Mouse (Mus musculus) lung, postnatal 0 days (tissue): ENCODE data around the gene Ugt1a9. TPM values are rescaled to one million over a fixed set of nuclear protein-coding genes. Genes with fewer than 3 reads are reported as not detected.

Experiments used
- ATAC-seq: fragments of 200-750 bp; cut with Nextera tagmentation; 2 replicates; pipeline ENCODE4 v1.8.0; 2017; ENCODE audit warnings: moderate library complexity
- DNase-seq: peaks from one replicate; pipeline ENCODE4 v3.0.0-alpha.2; 2016; ENCODE audit warnings: low spot score
- H3K27ac ChIP-seq: fragments of 300-500 bp; sonication (generic); 2 replicates; pipeline ENCODE4 v1.5.1; 2014; ENCODE audit warnings: antibody characterized with exemption, mild to moderate bottlenecking, low read length, mixed read lengths
- H3K27me3 ChIP-seq: fragments of 300-500 bp; sonication (generic); replicated peaks from 2 replicates; pipeline ENCODE4 v1.6.1; 2014; ENCODE audit warnings: low read length, mixed read lengths; ENCODE audit not compliant: insufficient read depth
- H3K36me3 ChIP-seq: fragments of 300-500 bp; sonication (generic); 2 replicates; pipeline ENCODE4 v1.6.1; 2014; ENCODE audit warnings: low read length, mixed read lengths; ENCODE audit not compliant: insufficient read depth
- H3K4me1 ChIP-seq: fragments of 300-500 bp; sonication (generic); 2 replicates; pipeline ENCODE4 v1.6.1; 2014; ENCODE audit warnings: antibody characterized with exemption, low read depth, low read length, mixed read lengths; ENCODE audit not compliant: insufficient read depth
- H3K4me2 ChIP-seq: fragments of 300-500 bp; sonication (generic); replicated peaks from 2 replicates; pipeline ENCODE4 v1.6.1; 2014; ENCODE audit warnings: low read depth, mild to moderate bottlenecking, low read length, moderate library complexity, mixed read lengths
- H3K4me3 ChIP-seq: fragments of 300-500 bp; sonication (generic); 2 replicates; pipeline ENCODE4 v1.5.1; 2014; ENCODE audit warnings: low read depth, low read length
- H3K9ac ChIP-seq: fragments of 300-500 bp; sonication (generic); replicated peaks from 2 replicates; pipeline ENCODE4 v1.6.1; 2014; ENCODE audit warnings: low read depth, mild to moderate bottlenecking
- H3K9me3 ChIP-seq: fragments of 300-500 bp; sonication (generic); 2 replicates; pipeline ENCODE4 v1.6.1; 2016; ENCODE audit warnings: low read length, mixed read lengths
- CTCF ChIP-seq: IDR thresholded peaks from 2 replicates; pipeline ENCODE4 v1.5.1; 2016; ENCODE audit warnings: antibody characterized with exemption, mild to moderate bottlenecking
- EP300 ChIP-seq: IDR thresholded peaks from 2 replicates; pipeline ENCODE4 v1.6.1; 2016; ENCODE audit warnings: antibody characterized with exemption, mild to moderate bottlenecking, control low read depth
- WGBS: fragments of 180-500 bp; shearing (Covaris S2); extraction: QIAGEN DNeasy Blood & Tissue Kit; methylation state at CpG from one replicate; pipeline ENCODE4 v1.1.7; 2014; 5-methylcytosine and 5-hydroxymethylcytosine counted together
- polyA plus RNA-seq: library from polyadenylated mRNA; unstranded; fragments of >200 nt; fragmentation: Nextera tagmentation; extraction: Ambion mirVana; gene quantifications from 2 replicates; pipeline ENCODE4 v1.2.1, GENCODE M21; 2015

The Ugt1a9 gene
- polyA plus RNA-seq, 1 experiment from 2014 or later: 0.13 TPM

DNA sequence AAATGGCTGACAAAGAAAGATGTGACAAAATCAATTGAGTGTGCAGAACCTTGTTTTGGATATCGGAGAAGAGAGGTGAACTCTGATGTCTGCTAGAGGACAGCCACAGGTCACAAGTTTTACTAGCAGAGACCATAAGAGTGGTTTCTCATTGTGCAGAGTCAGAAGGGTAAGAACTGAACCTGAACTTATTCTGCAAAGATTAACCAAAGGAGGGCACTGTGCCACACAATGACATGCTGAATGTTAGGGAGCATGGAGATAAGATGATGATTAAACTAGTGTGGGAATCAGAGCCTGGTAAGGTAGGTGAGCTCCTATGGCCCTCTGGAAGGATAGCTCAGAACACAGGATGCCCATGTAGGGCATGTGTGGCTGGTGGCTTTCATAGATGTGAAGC lies 125.1 kb downstream of the Ugt1a9 start:
- no peaks in the 10 kb centered on the region for H3K27me3 ChIP-seq
- no peak for ATAC-seq

GRCm38 (mm10) chr1:88197443-88197842 lies 126.8 kb downstream of the Ugt1a9 start:
- TF ChIP-seq CTCF: no peak
- TF ChIP-seq EP300: no peak
- ATAC-seq (no peak), DNase-seq (no peak)
- H3K4me3 ChIP-seq: no peak overlapping the region
- no peaks in the 10 kb centered on the region for H3K4me1 ChIP-seq
- no peaks in the 10 kb centered on the region for H3K9me3 ChIP-seq
- no peaks in the 10 kb centered on the region for H3K36me3 ChIP-seq
- no peaks in the 10 kb centered on the region for H3K27me3 ChIP-seq
- no peak overlapping the region for H3K4me2 ChIP-seq
- no peak overlapping the region for H3K9ac ChIP-seq
- H3K27ac ChIP-seq: no peak overlapping the region
- 77% methylated on average over 3 of the region's 3 CpGs for WGBS

More for the DNA sequence above, 125.1 kb downstream of the Ugt1a9 start:
- Histone ChIP-seq H3K4me2 (no peak overlapping the region), H3K36me3 (no peaks in the 10 kb centered on the region), H3K4me1 (no peaks in the 10 kb centered on the region), H3K27ac (no peak overlapping the region), H3K9me3 (no peaks in the 10 kb centered on the region), H3K4me3 (no peak overlapping the region), H3K9ac (no peak overlapping the region)
- no peak for DNase-seq
- WGBS: 85% methylated on average over 1 of the region's 1 CpGs
- TF ChIP-seq CTCF (no peak), EP300 (no peak)

- Histone ChIP-seq H3K9me3 (no peaks in the 10 kb centered on the region), H3K4me3 (no peak overlapping the region), H3K27me3 (no peaks in the 10 kb centered on the region), H3K4me2 (no peak overlapping the region), H3K4me1 (no peaks in the 10 kb centered on the region), H3K27ac (no peak overlapping the region), H3K9ac (no peak overlapping the region), H3K36me3 (no peaks in the 10 kb centered on the region)
- ATAC-seq: no peak
- 72% methylated on average over 2 of the region's 2 CpGs for WGBS
- no peak for TF ChIP-seq CTCF
- TF ChIP-seq EP300: no peak
- no peak for DNase-seq
Measured at GRCm38 (mm10) chr1:88199996-88200395, 129.4 kb downstream of the Ugt1a9 start.

GRCm38 (mm10) chr1:88200456-88200855 lies 129.9 kb downstream of the Ugt1a9 start, which contains the start of gene Ugt1a2:
Gene Ugt1a2 (plus strand): TSS chr1:88200601.
- no peak within 1 kb of the TSS for H3K9ac ChIP-seq
- no peaks in the 10 kb centered on the region for H3K4me1 ChIP-seq
- H3K27ac ChIP-seq: no peak within 1 kb of the TSS
- no peak within 1 kb of the TSS for H3K4me2 ChIP-seq
- no peaks in the 10 kb centered on the region for H3K27me3 ChIP-seq
- TF ChIP-seq CTCF: no peak
- TF ChIP-seq EP300: no peak
- DNase-seq: no peak
- H3K9me3 ChIP-seq: no peaks in the 10 kb centered on the region
- no peak within 1 kb of the TSS for H3K4me3 ChIP-seq
- no peaks in the 10 kb centered on the region for H3K36me3 ChIP-seq
- no peak for ATAC-seq
- WGBS: 63% methylated on average over 7 of the region's 7 CpGs

GRCm38 (mm10) chr1:88205294-88205922 lies 134.8 kb downstream of the Ugt1a9 start, which contains the start of gene Dnajb3:
Gene Dnajb3 (minus strand): TSS chr1:88205782.
- Histone ChIP-seq H3K4me3 (peak within 1 kb of the TSS; percentile 31), H3K27ac (no peak within 1 kb of the TSS), H3K4me2 (peak within 1 kb of the TSS; percentile 75), H3K4me1 (no peaks in the 10 kb centered on the region), H3K27me3 (no peaks in the 10 kb centered on the region), H3K36me3 (no peaks in the 10 kb centered on the region), H3K9me3 (no peaks in the 10 kb centered on the region), H3K9ac (no peak within 1 kb of the TSS)
- ATAC-seq (peak; percentile 96), DNase-seq (peak; percentile 72)
- WGBS: 7% methylated on average over 46 of the region's 62 CpGs
- TF ChIP-seq EP300: no peak
- TF ChIP-seq CTCF: 0 out of 2 replicates have a peak, but pooled peaks have one; percentile 19

GRCm38 (mm10) chr1:88206843-88207479 lies 136.4 kb downstream of the Ugt1a9 start:
- Histone ChIP-seq H3K4me3 (no peak overlapping the region), H3K4me2 (no peak overlapping the region), H3K36me3 (no peaks in the 10 kb centered on the region), H3K27me3 (no peaks in the 10 kb centered on the region), H3K4me1 (no peaks in the 10 kb centered on the region), H3K9me3 (peaks cover 5% of the 10 kb centered on the region), H3K27ac (no peak overlapping the region), H3K9ac (no peak overlapping the region)
- ATAC-seq (no peak), DNase-seq (no peak)
- WGBS: 59% methylated on average over 2 of the region's 2 CpGs
- no peak for TF ChIP-seq CTCF
- no peak for TF ChIP-seq EP300
